Mouse (Mus musculus) small intestine, adult 2 months (tissue): ENCODE results near the gene H13. TPM values are rescaled to one million over a fixed set of nuclear protein-coding genes. Genes with fewer than 3 reads are reported as not detected.
A peak's percentile ranks its signal among the peaks of the same experiment; 100 is the strongest.

Experiments used
- H3K27ac ChIP-seq: fragments of 200-500 bp; 2 replicates; pipeline ENCODE4 v1.5.1; 2012; ENCODE audit warnings: low read depth, low read length, control low read depth, inconsistent platforms; ENCODE audit not compliant: insufficient read depth
- H3K27me3 ChIP-seq: fragments of 200-500 bp; 2 replicates; pipeline ENCODE4 v1.6.1; 2012; ENCODE audit warnings: mild to moderate bottlenecking, moderate library complexity, low read length, inconsistent platforms; ENCODE audit not compliant: control insufficient read depth, insufficient read depth
- H3K36me3 ChIP-seq: fragments of 200-500 bp; 2 replicates; pipeline ENCODE4 v1.6.1; 2012; ENCODE audit warnings: mild to moderate bottlenecking, low read length, control low read depth, inconsistent platforms; ENCODE audit not compliant: control insufficient read depth, insufficient read depth
- H3K4me1 ChIP-seq: fragments of 200-500 bp; 2 replicates; pipeline ENCODE4 v1.6.1; 2012; ENCODE audit warnings: low read length, inconsistent platforms, mixed read lengths; ENCODE audit not compliant: control insufficient read depth, insufficient read depth, insufficient read length
- H3K4me3 ChIP-seq: fragments of 200-500 bp; 2 replicates; pipeline ENCODE4 v1.5.1; 2012; ENCODE audit warnings: low read depth, mild to moderate bottlenecking, control low read depth, inconsistent platforms, low read length, moderate library complexity
- CTCF ChIP-seq: fragments of 200-500 bp; IDR thresholded peaks from 2 replicates; pipeline ENCODE4 v1.5.1; 2012; ENCODE audit warnings: low read depth, mild to moderate bottlenecking, control low read depth, inconsistent platforms, low read length, moderate library complexity, mixed read lengths; ENCODE audit not compliant: insufficient replicate concordance, insufficient read length; ENCODE audit errors: extremely low read depth
- POLR2A ChIP-seq: fragments of 200-500 bp; IDR thresholded peaks from 2 replicates; pipeline ENCODE4 v1.6.1; 2012; ENCODE audit warnings: low read depth, mild to moderate bottlenecking, control low read depth, inconsistent platforms, low read length, moderate library complexity
- WGBS: fragments of 180-500 bp; shearing (Covaris S2); methylation state at CpG from one replicate; pipeline ENCODE4 v1.1.7; 2018; 5-methylcytosine and 5-hydroxymethylcytosine counted together
- polyA plus RNA-seq: library from polyadenylated mRNA; depleted of rRNA; stranded (reverse); fragments of >200 nt; gene quantifications from 2 replicates; pipeline ENCODE4 v1.2.3, GENCODE M21; 2012

The H13 gene
- polyA plus RNA-seq, 1 experiment = 199 TPM

GRCm38 (mm10) chr2:152678925-152679324 is 9.7 kb downstream of the H13 start:
- 86% methylated on average over 5 of the region's 5 CpGs for WGBS
- Histone ChIP-seq H3K4me1 (peaks cover 5% of the 10 kb centered on the region; the same call in 1 of the 2 replicates), H3K36me3 (peaks cover 65% of the 10 kb centered on the region), H3K4me3 (no peak overlapping the region), H3K27ac (no peak overlapping the region), H3K27me3 (no peaks in the 10 kb centered on the region)
- TF ChIP-seq CTCF (no peak), POLR2A (no peak)

- no peak overlapping the region for H3K27ac ChIP-seq
- TF ChIP-seq CTCF (no peak), POLR2A (no peak)
- peaks cover 72% of the 10 kb centered on the region for H3K36me3 ChIP-seq
- H3K4me3 ChIP-seq = no peak overlapping the region
- no peaks in the 10 kb centered on the region for H3K27me3 ChIP-seq
- peaks cover 6% of the 10 kb centered on the region; the same call in 1 of the 2 replicates for H3K4me1 ChIP-seq
- 79% methylated on average over 8 of the region's 8 CpGs for WGBS
These were observed 10.6 kb downstream of the H13 start for GRCm38 (mm10) chr2:152679701-152680355.

GRCm38 (mm10) chr2:152683086-152683485 is 13.8 kb downstream of the H13 start:
- TF ChIP-seq CTCF = no peak
- Histone ChIP-seq H3K27ac (no peak overlapping the region), H3K27me3 (no peaks in the 10 kb centered on the region), H3K36me3 (peaks cover 72% of the 10 kb centered on the region), H3K4me3 (no peak overlapping the region), H3K4me1 (peaks cover 6% of the 10 kb centered on the region; the same call in 1 of the 2 replicates)
- WGBS = 79% methylated on average over 5 of the region's 5 CpGs

GRCm38 (mm10) chr2:152686399-152686798 is 17.1 kb downstream of the H13 start:
- TF ChIP-seq POLR2A (no peak), CTCF (no peak)
- Histone ChIP-seq H3K27me3 (no peaks in the 10 kb centered on the region), H3K27ac (no peak overlapping the region), H3K4me3 (no peak overlapping the region; the same call in 1 of the 2 replicates), H3K36me3 (peaks cover 63% of the 10 kb centered on the region), H3K4me1 (peaks cover 6% of the 10 kb centered on the region; the same call in 1 of the 2 replicates)
- WGBS = 61% methylated on average over 12 of the region's 12 CpGs

- Histone ChIP-seq H3K27me3 (no peaks in the 10 kb centered on the region), H3K4me3 (peak within 1 kb of the TSS; percentile 66), H3K4me1 (peaks cover 6% of the 10 kb centered on the region; the same call in 1 of the 2 replicates), H3K27ac (0 out of 2 replicates have a peak within 1 kb of the TSS, but pooled peaks have one; percentile 23), H3K36me3 (peaks cover 59% of the 10 kb centered on the region)
- WGBS = 69% methylated on average over 45 of the region's 45 CpGs
- TF ChIP-seq CTCF = no peak
- peak; percentile 18; the same call in 1 of the 2 replicates for TF ChIP-seq POLR2A
These were observed 17.6 kb downstream of the H13 start, which contains the start of gene Mcts2 for GRCm38 (mm10) chr2:152686806-152687267. Gene Mcts2 (plus strand): TSS chr2:152687035.

GRCm38 (mm10) chr2:152691564-152692217 is 22.4 kb downstream of the H13 start:
- Histone ChIP-seq H3K27me3 (no peaks in the 10 kb centered on the region), H3K4me3 (no peak overlapping the region), H3K36me3 (peaks cover 36% of the 10 kb centered on the region), H3K27ac (no peak overlapping the region), H3K4me1 (peaks cover 3% of the 10 kb centered on the region; the same call in 1 of the 2 replicates)
- TF ChIP-seq POLR2A (no peak), CTCF (peak; percentile 36; the same call in 1 of the 2 replicates)
- WGBS = 73% methylated on average over 7 of the region's 7 CpGs

GRCm38 (mm10) chr2:152693233-152693632 is 24.0 kb downstream of the H13 start:
- H3K4me1 ChIP-seq = peaks cover 8% of the 10 kb centered on the region; the same call in 1 of the 2 replicates
- H3K27me3 ChIP-seq = no peaks in the 10 kb centered on the region
- WGBS = 9% methylated on average over 9 of the region's 9 CpGs
- peaks cover 30% of the 10 kb centered on the region for H3K36me3 ChIP-seq
- H3K4me3 ChIP-seq = no peak overlapping the region
- TF ChIP-seq CTCF (peak; percentile 98; the same call in 1 of the 2 replicates), POLR2A (no peak)
- no peak overlapping the region for H3K27ac ChIP-seq
